Mouse (Mus musculus) G1E (cell line): ENCODE data around the gene Xylt1.

Source experiments
- CTCF ChIP-seq: IDR thresholded peaks from 2 replicates; pipeline ENCODE4 v1.5.1; 2012; ENCODE audit warnings: low read depth, low read length, inconsistent platforms, mixed read lengths
- GATA1 ChIP-seq: IDR thresholded peaks from 2 replicates; pipeline ENCODE4 v1.6.1; 2012; ENCODE audit warnings: borderline replicate concordance, low read length, inconsistent platforms, mixed read lengths
- GATA2 ChIP-seq: IDR thresholded peaks from 2 replicates; pipeline ENCODE4 v1.6.1; 2012; ENCODE audit warnings: low read depth, low read length, inconsistent platforms, borderline replicate concordance
- POLR2AphosphoS5 ChIP-seq: IDR thresholded peaks from 2 replicates; pipeline ENCODE4 v1.6.1; 2012; ENCODE audit warnings: low read depth, low read length, inconsistent platforms; ENCODE audit not compliant: insufficient replicate concordance

- TF ChIP-seq CTCF, result no peak
- no peak for TF ChIP-seq GATA1
- TF ChIP-seq POLR2AphosphoS5, result no peak
- no peak for TF ChIP-seq GATA2
These were observed 52.9 kb downstream of the Xylt1 start for GRCm38 (mm10) chr7:117433641-117434040.
